Mouse (Mus musculus): ENCODE results near the gene Plcb4. TPM values are rescaled to one million over a fixed set of nuclear protein-coding genes. Genes with fewer than 3 reads are reported as not detected.

Gene Plcb4
- polyA plus RNA-seq, 1 experiment from 2014 or later = 14.4 TPM

DNA sequence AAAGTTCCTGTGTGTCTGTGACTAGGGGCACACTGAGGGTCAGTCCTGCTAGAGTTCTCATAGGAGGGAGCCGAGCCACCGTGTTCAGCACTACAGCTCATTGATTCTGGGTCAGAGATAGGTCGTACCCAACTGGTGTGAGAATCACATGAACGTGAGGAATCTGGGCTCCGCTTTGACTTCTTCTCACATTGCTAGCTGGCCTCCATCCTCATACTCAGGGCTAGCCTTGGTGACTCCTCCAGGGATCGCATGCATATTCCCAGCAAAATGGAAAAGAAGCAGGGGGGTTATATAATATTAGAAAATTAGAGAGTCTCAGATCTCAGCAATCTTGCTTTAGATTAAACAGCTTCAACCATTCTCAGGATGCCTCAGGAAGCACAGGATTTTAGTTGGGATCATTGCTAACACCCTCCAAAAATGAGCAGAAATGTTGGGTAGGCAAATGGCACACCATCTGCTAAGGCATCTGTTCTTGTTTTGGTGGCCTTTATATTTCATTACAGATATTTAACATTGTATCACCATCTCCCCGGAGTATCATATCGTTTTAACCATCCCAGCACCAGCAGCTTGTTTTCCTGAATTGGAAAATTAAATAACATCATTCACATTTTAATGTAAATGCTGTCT, 180.0 kb downstream of the Plcb4 start:
- Histone ChIP-seq H3K4me1 (replicated peaks; ENCODE audit: control insufficient read depth, insufficient read depth) (no peaks in the 10 kb centered on the region), H3K9ac (ENCODE audit: low read length) (no peak overlapping the region), H3K36me3 (ENCODE audit: control insufficient read depth, insufficient read depth, low read length) (no peaks in the 10 kb centered on the region), H3K4me2 (replicated peaks; ENCODE audit: low read depth) (no peak overlapping the region), H3K9me3 (ENCODE audit: control insufficient read depth, low read length) (no peaks in the 10 kb centered on the region), H3K27me3 (ENCODE audit: control insufficient read depth, insufficient read depth, low read length) (no peaks in the 10 kb centered on the region), H3K4me3 (ENCODE audit: low read depth, low read length) (no peak overlapping the region), H3K27ac (replicated peaks) (no peak overlapping the region)
- 85% methylated on average over 8 of the region's 8 CpGs for WGBS
- no peak for ATAC-seq (ENCODE audit: low FRiP score, low TSS enrichment)
- TF ChIP-seq CTCF (IDR thresholded peaks at IDR 0.05; ENCODE audit: low read depth) (no peak), EP300 (optimal IDR thresholded peaks at IDR 0.05) (no peak)
- no peak for DNase-seq (ENCODE audit: low spot score)

DNA sequence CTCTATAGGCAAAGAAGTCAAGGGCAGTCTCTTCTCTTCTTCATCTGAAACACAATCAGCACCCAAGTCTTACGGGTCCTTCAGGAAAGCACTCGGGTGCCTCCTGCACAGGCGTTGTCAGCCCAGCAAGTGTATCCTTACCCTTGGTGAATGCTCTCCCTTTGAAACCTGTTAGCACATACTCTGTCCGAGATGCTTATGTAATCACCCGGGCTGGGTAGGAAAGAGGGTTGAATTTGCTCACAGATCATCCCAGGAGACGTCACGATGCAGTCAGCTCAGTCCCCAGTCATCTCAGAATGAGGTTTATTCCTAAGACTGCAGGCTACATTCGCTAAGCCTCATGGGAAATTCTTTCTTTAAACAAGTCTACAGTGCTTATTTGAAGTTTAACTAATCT, 184.9 kb downstream of the Plcb4 start:
- Histone ChIP-seq H3K4me3 (ENCODE audit: low read depth, low read length) (no peak overlapping the region), H3K4me1 (replicated peaks; ENCODE audit: control insufficient read depth, insufficient read depth) (no peaks in the 10 kb centered on the region), H3K4me2 (replicated peaks; ENCODE audit: low read depth) (no peak overlapping the region), H3K27me3 (ENCODE audit: control insufficient read depth, insufficient read depth, low read length) (no peaks in the 10 kb centered on the region), H3K27ac (replicated peaks) (no peak overlapping the region), H3K9me3 (ENCODE audit: control insufficient read depth, low read length) (no peaks in the 10 kb centered on the region), H3K9ac (ENCODE audit: low read length) (no peak overlapping the region), H3K36me3 (ENCODE audit: control insufficient read depth, insufficient read depth, low read length) (no peaks in the 10 kb centered on the region)
- no peak for DNase-seq (ENCODE audit: low spot score)
- 68% methylated on average over 8 of the region's 8 CpGs for WGBS
- no peak for ATAC-seq (ENCODE audit: low FRiP score, low TSS enrichment)
- TF ChIP-seq EP300 (optimal IDR thresholded peaks at IDR 0.05) (no peak), CTCF (IDR thresholded peaks at IDR 0.05; ENCODE audit: low read depth) (no peak)

DNA sequence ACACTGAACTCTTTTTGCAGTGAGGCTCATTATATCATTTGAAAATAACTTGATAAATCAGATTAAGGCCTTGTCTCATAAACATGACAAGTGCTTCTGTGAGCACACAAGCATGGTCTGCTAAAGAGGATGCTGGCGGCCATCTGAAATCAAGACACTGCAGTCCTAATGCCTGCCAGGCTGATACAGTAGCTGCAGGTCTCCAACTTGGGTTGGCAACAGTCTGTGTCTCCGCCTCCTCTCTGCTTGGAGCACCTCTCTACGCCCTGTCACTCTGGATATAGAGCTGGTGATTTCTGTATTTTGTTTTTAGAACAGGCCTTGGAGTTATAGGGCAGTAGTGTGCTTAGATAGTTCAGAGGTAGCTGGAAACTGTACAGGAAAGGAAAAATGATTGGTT, 188.1 kb downstream of the Plcb4 start:
- Histone ChIP-seq H3K27ac (replicated peaks) (no peak overlapping the region), H3K9me3 (ENCODE audit: control insufficient read depth, low read length) (no peaks in the 10 kb centered on the region), H3K4me2 (replicated peaks; ENCODE audit: low read depth) (no peak overlapping the region), H3K9ac (ENCODE audit: low read length) (no peak overlapping the region), H3K36me3 (ENCODE audit: control insufficient read depth, insufficient read depth, low read length) (no peaks in the 10 kb centered on the region), H3K27me3 (ENCODE audit: control insufficient read depth, insufficient read depth, low read length) (no peaks in the 10 kb centered on the region), H3K4me3 (ENCODE audit: low read depth, low read length) (no peak overlapping the region), H3K4me1 (replicated peaks; ENCODE audit: control insufficient read depth, insufficient read depth) (no peaks in the 10 kb centered on the region)
- WGBS = 90% methylated on average over 3 of the region's 3 CpGs
- ATAC-seq (ENCODE audit: low FRiP score, low TSS enrichment) (no peak), DNase-seq (ENCODE audit: low spot score) (no peak)
- TF ChIP-seq CTCF (IDR thresholded peaks at IDR 0.05; ENCODE audit: low read depth) (no peak), EP300 (optimal IDR thresholded peaks at IDR 0.05) (no peak)

DNA sequence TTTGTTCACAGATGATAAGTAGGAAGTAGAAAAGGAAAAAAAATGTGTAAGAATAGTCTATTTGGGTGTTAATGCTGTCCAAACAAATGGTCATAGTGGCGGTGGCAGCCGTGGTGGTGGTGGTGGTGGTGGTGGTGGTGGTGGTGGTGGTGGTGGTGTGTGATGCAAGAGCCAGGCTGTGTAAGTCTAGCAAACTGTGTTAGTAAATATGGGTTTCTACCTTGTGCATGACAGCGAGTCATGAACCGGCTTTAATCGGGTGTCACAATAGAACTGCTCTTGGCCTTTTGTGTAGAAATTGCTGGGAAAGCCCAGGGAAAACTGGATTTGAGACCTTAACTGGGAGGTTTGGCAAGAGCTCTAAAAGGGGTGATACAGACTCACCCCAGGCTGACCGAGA, 188.9 kb downstream of the Plcb4 start:
- TF ChIP-seq CTCF (IDR thresholded peaks at IDR 0.05; ENCODE audit: low read depth) (no peak), EP300 (optimal IDR thresholded peaks at IDR 0.05) (no peak)
- ATAC-seq (ENCODE audit: low FRiP score, low TSS enrichment) = no peak

DNA sequence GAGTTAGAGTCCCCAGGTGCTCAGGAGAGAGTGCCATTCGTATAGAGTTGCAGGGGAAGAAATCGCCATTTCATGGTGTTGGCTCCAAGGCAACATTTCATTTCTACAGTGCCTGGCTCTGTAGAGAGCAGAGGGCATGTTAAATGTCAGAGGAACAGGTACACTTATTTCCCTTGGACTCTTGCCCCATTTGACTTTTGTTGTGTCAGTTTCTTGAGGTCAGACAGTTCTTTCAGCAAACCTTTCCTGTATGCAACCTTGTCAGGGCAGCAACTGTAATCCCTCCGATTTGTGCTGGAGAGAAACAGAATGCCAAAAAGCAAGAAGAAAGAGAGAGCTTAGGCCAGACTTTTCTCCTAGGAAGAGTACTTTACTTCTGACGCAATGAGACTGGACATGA, 189.4 kb downstream of the Plcb4 start:
- WGBS = 83% methylated on average over 4 of the region's 4 CpGs
- H3K4me3 ChIP-seq (ENCODE audit: low read depth, low read length) = no peak overlapping the region

More for the DNA sequence above, 188.9 kb downstream of the Plcb4 start:
- Histone ChIP-seq H3K36me3 (ENCODE audit: control insufficient read depth, insufficient read depth, low read length) (no peaks in the 10 kb centered on the region), H3K9ac (ENCODE audit: low read length) (no peak overlapping the region), H3K9me3 (ENCODE audit: control insufficient read depth, low read length) (no peaks in the 10 kb centered on the region), H3K4me2 (replicated peaks; ENCODE audit: low read depth) (no peak overlapping the region), H3K4me1 (replicated peaks; ENCODE audit: control insufficient read depth, insufficient read depth) (no peaks in the 10 kb centered on the region), H3K4me3 (ENCODE audit: low read depth, low read length) (no peak overlapping the region), H3K27me3 (ENCODE audit: control insufficient read depth, insufficient read depth, low read length) (no peaks in the 10 kb centered on the region), H3K27ac (replicated peaks) (no peak overlapping the region)
- 67% methylated on average over 6 of the region's 6 CpGs for WGBS
- DNase-seq (ENCODE audit: low spot score) = no peak

DNA sequence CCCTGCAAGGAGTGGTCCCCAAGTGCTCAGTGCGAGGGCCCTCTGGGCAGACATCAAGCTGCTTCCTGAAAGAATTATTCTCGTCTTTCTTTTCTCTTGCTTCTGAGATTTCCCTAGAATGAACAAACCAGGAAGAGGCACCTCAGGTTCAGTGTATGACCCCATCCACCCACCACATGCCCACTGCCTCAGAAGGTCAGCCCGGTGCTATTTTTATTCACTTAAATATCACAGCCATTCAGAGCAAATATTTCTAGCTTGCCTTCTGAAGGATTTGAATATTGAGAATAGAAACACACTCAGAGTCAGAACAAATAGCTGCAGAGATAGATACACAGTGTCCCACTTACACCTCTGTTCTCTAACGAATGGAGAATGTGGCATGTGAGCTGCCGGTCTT, 193.2 kb downstream of the Plcb4 start:
- no peak overlapping the region for H3K27ac ChIP-seq (replicated peaks)
- WGBS = 82% methylated on average over 5 of the region's 5 CpGs
- TF ChIP-seq EP300 (optimal IDR thresholded peaks at IDR 0.05) (no peak), CTCF (IDR thresholded peaks at IDR 0.05; ENCODE audit: low read depth) (no peak)
- ATAC-seq (ENCODE audit: low FRiP score, low TSS enrichment) (no peak), DNase-seq (ENCODE audit: low spot score) (no peak)
- no peaks in the 10 kb centered on the region for H3K9me3 ChIP-seq (ENCODE audit: control insufficient read depth, low read length)
- no peaks in the 10 kb centered on the region for H3K4me1 ChIP-seq (replicated peaks; ENCODE audit: control insufficient read depth, insufficient read depth)
- H3K36me3 ChIP-seq (ENCODE audit: control insufficient read depth, insufficient read depth, low read length) = no peaks in the 10 kb centered on the region
- H3K27me3 ChIP-seq (ENCODE audit: control insufficient read depth, insufficient read depth, low read length) = no peaks in the 10 kb centered on the region
- H3K4me3 ChIP-seq (ENCODE audit: low read depth, low read length) = no peak overlapping the region
- H3K9ac ChIP-seq (ENCODE audit: low read length) = no peak overlapping the region
- no peak overlapping the region for H3K4me2 ChIP-seq (replicated peaks; ENCODE audit: low read depth)

More for the DNA sequence above, 189.4 kb downstream of the Plcb4 start:
- Histone ChIP-seq H3K36me3 (ENCODE audit: control insufficient read depth, insufficient read depth, low read length) (no peaks in the 10 kb centered on the region), H3K9ac (ENCODE audit: low read length) (no peak overlapping the region), H3K27ac (replicated peaks) (no peak overlapping the region), H3K27me3 (ENCODE audit: control insufficient read depth, insufficient read depth, low read length) (no peaks in the 10 kb centered on the region), H3K4me1 (replicated peaks; ENCODE audit: control insufficient read depth, insufficient read depth) (no peaks in the 10 kb centered on the region), H3K9me3 (ENCODE audit: control insufficient read depth, low read length) (no peaks in the 10 kb centered on the region), H3K4me2 (replicated peaks; ENCODE audit: low read depth) (no peak overlapping the region)
- ATAC-seq (ENCODE audit: low FRiP score, low TSS enrichment) (no peak), DNase-seq (ENCODE audit: low spot score) (no peak)
- TF ChIP-seq CTCF (IDR thresholded peaks at IDR 0.05; ENCODE audit: low read depth) (no peak), EP300 (optimal IDR thresholded peaks at IDR 0.05) (no peak)
